8 mouse cellular contexts compared by ENCODE assay signal in genomic region chr8:84704356-84704755, GRCm38 (mm10). TPM values are rescaled to one million over a fixed set of nuclear protein-coding genes. Genes with fewer than 3 reads are reported as not detected.
A peak's percentile ranks its signal among the peaks of the same experiment; 100 is the strongest.
DNase-seq lines count a peak whose midpoint lies in the region; ATAC-seq and TF ChIP-seq lines count a peak whose summit lies in the region.

No protein-coding gene starts in this region.

- peak; percentile 81 to 91 for DNase-seq in cerebellum, postnatal 14 days
- DNase-seq in gastrocnemius, adult 2 months: peak; percentile 90
- peak; percentile 93 for DNase-seq in liver
- peak; percentile 89 for DNase-seq in naive thymus-derived CD4-positive, alpha-beta T cell, adult 2 months (ENCODE audit: low read depth)
- peak; percentile 67 to 76 for DNase-seq in thymus, adult 18-20 months

- no peaks in the 10 kb centered on the region for H3K9me3 ChIP-seq in megakaryocyte, embryonic 14.5 days
- no peaks in the 10 kb centered on the region for H3K9me3 ChIP-seq in hindbrain, embryonic 15.5 days

- peak overlapping the region; percentile 91 for H3K4me3 ChIP-seq in megakaryocyte, embryonic 14.5 days (replicated peaks)
- peak overlapping the region; percentile 58 for H3K4me3 ChIP-seq in gastrocnemius, adult 2 months
- no peak overlapping the region for H3K4me3 ChIP-seq in hindbrain, embryonic 15.5 days

- H3K4me1 ChIP-seq in megakaryocyte, embryonic 14.5 days: peaks cover 84% of the 10 kb centered on the region
- H3K4me1 ChIP-seq in hindbrain, embryonic 15.5 days (replicated peaks): peaks cover 45% of the 10 kb centered on the region

- no peak overlapping the region; the same call in 1 of the 2 replicates for H3K9ac ChIP-seq in hindbrain, embryonic 15.5 days

- WGBS in hindbrain, embryonic 15.5 days: 2% methylated on average over 16 of the region's 16 CpGs

- H3K4me2 ChIP-seq in hindbrain, embryonic 15.5 days: peak overlapping the region; percentile 51

- peak; percentile 83 for TF ChIP-seq CTCF in gastrocnemius, adult 2 months (IDR thresholded peaks at IDR 0.05)

- ATAC-seq in megakaryocyte, adult 5-6 weeks (ENCODE audit: poor library complexity, severe bottlenecking): no peak
- no peak for ATAC-seq in hindbrain, embryonic 15.5 days (ENCODE audit: low FRiP score, low read depth)

- intact Hi-C loops in gastrocnemius, adult 2 months (cut with DNase I): loop anchor here (5.0 kb wide), 1 partner anchor 33 kb away; no protein-coding TSS in a partner anchor

- H3K27ac ChIP-seq in gastrocnemius, adult 2 months: peak overlapping the region; percentile 87
- H3K27ac ChIP-seq in hindbrain, embryonic 15.5 days (replicated peaks): peak overlapping the region; percentile 68

- H3K36me3 ChIP-seq in megakaryocyte, embryonic 14.5 days (replicated peaks; ENCODE audit: low read length): peaks cover 41% of the 10 kb centered on the region
- peaks cover 3% of the 10 kb centered on the region for H3K36me3 ChIP-seq in hindbrain, embryonic 15.5 days

- H3K27me3 ChIP-seq in megakaryocyte, embryonic 14.5 days (replicated peaks): no peaks in the 10 kb centered on the region
- H3K27me3 ChIP-seq in hindbrain, embryonic 15.5 days: peaks cover 46% of the 10 kb centered on the region

RNA-seq across cellular contexts. Expression of gene Lyl1, which starts 3.1 kb away (rescaled TPM):
- polyA plus RNA-seq in megakaryocyte, embryonic 14.5 days (2012; ENCODE audit: insufficient read depth, low replicate concordance): 347 and 510 TPM in 2 replicates
- 69.0 and 69.9 TPM in 2 replicates for total RNA-seq in megakaryocyte, adult 5-6 weeks (2015)
- 60.3 and 62.0 TPM in 2 replicates for total RNA-seq in megakaryocyte, adult 5-6 weeks (2017)
- total RNA-seq in gastrocnemius, adult 2 months (2021): 1 to 10 TPM; 1.1 to 1.3 TPM
- polyA plus RNA-seq in hindbrain, embryonic 15.5 days (2015; fragmentation: Nextera tagmentation; extraction: Ambion mirVana): 3.1 and 3.6 TPM in 2 replicates

RNA-seq across cellular contexts. Expression of gene Nacc1, which starts 16.7 kb away (rescaled TPM):
- 144 and 266 TPM in 2 replicates for polyA plus RNA-seq in megakaryocyte, embryonic 14.5 days (2012; ENCODE audit: insufficient read depth, low replicate concordance)
- total RNA-seq in megakaryocyte, adult 5-6 weeks (2015): 42.8 and 43.0 TPM in 2 replicates
- total RNA-seq in megakaryocyte, adult 5-6 weeks (2017): 31.8 and 36.8 TPM in 2 replicates
- 10 to 100 TPM; 18.7 to 24.3 TPM for total RNA-seq in gastrocnemius, adult 2 months (2021)
- 13.6 and 16.1 TPM in 2 replicates for polyA plus RNA-seq in hindbrain, embryonic 15.5 days (2015; fragmentation: Nextera tagmentation; extraction: Ambion mirVana)

RNA-seq across cellular contexts. Expression of gene Trmt1, which starts 18.2 kb away (rescaled TPM):
- polyA plus RNA-seq in megakaryocyte, embryonic 14.5 days (2012; ENCODE audit: insufficient read depth, low replicate concordance): 107 and 120 TPM in 2 replicates
- total RNA-seq in megakaryocyte, adult 5-6 weeks (2015): 29.5 and 35.9 TPM in 2 replicates
- total RNA-seq in megakaryocyte, adult 5-6 weeks (2017): 37.6 and 40.4 TPM in 2 replicates
- total RNA-seq in gastrocnemius, adult 2 months (2021): 10 to 100 TPM; 45.6 to 57.5 TPM
- polyA plus RNA-seq in hindbrain, embryonic 15.5 days (2015; fragmentation: Nextera tagmentation; extraction: Ambion mirVana): 62.5 and 65.9 TPM in 2 replicates

RNA-seq across cellular contexts. Expression of gene G430095P16Rik, which starts 18.5 kb away (rescaled TPM):
- 2.7 and 19.7 TPM in 2 replicates for polyA plus RNA-seq in megakaryocyte, embryonic 14.5 days (2012; ENCODE audit: insufficient read depth, low replicate concordance)
- total RNA-seq in megakaryocyte, adult 5-6 weeks (2015): 40.4 and 45.2 TPM in 2 replicates
- total RNA-seq in megakaryocyte, adult 5-6 weeks (2017): 20.6 and 25.5 TPM in 2 replicates
- under 1 TPM; 0.36 to 0.78 TPM for total RNA-seq in gastrocnemius, adult 2 months (2021)
- 1.2 and 1.7 TPM in 2 replicates for polyA plus RNA-seq in hindbrain, embryonic 15.5 days (2015; fragmentation: Nextera tagmentation; extraction: Ambion mirVana)

RNA-seq across cellular contexts. Expression of gene Ier2, which starts 41.7 kb away (rescaled TPM):
- 106 and 333 TPM in 2 replicates for polyA plus RNA-seq in megakaryocyte, embryonic 14.5 days (2012; ENCODE audit: insufficient read depth, low replicate concordance)
- 86.1 and 87.5 TPM in 2 replicates for total RNA-seq in megakaryocyte, adult 5-6 weeks (2015)
- total RNA-seq in megakaryocyte, adult 5-6 weeks (2017): 62.7 and 65.3 TPM in 2 replicates
- 1 to 10 TPM; 5.9 to 6.5 TPM for total RNA-seq in gastrocnemius, adult 2 months (2021)
- 18.8 and 24.5 TPM in 2 replicates for polyA plus RNA-seq in hindbrain, embryonic 15.5 days (2015; fragmentation: Nextera tagmentation; extraction: Ambion mirVana)

Comparison
In these comparisons a context has a peak if more than half of its experiments do, and no peak if none do; other contexts are left out.
1. RNA of gene Lyl1, which starts 3.1 kb away (total RNA-seq): 60.3 to 69.9 TPM in megakaryocyte, adult 5-6 weeks; 1.1 to 1.3 TPM in gastrocnemius, adult 2 months; every median in the first group is over 10 times any median in the second.
2. Peak in every context shown above with its lines, with median percentiles within 50 percentile points of each other: DNase-seq.